Mouse (Mus musculus): ENCODE results near the gene Fam19a2. TPM values are rescaled to one million over a fixed set of nuclear protein-coding genes. Genes with fewer than 3 reads are reported as not detected.

The Fam19a2 gene
- polyA plus RNA-seq, 1 experiment from 2014 or later = 38.4 TPM

DNA sequence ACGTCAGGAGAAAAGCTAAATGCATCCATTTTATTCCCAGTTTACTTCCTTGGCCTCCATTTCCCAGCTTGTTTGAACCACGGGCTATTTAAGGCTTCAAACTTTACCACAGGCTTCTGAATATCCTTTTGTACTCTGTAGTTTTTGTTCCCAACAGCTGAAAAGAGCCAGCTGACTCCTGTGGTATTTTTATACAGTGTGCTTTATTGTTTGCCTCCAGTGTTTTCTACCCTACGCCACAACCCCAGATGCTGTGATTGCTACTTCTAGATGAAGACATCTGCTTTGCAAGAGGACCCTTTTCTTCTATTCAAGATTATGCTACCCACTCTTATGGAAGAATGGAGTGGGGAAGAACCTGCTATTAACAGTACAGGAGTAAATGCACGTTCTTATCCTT lies 314.0 kb downstream of the Fam19a2 start:
- H3K4me1 ChIP-seq (replicated peaks) = no peaks in the 10 kb centered on the region
- H3K27me3 ChIP-seq = no peaks in the 10 kb centered on the region
- H3K4me2 ChIP-seq = no peak overlapping the region
- H3K9me3 ChIP-seq = no peaks in the 10 kb centered on the region
- 39% methylated on average over 4 of the region's 4 CpGs for WGBS
- H3K9ac ChIP-seq = no peak overlapping the region
- no peak overlapping the region for H3K27ac ChIP-seq (replicated peaks)
- no peaks in the 10 kb centered on the region for H3K36me3 ChIP-seq
- no peak overlapping the region for H3K4me3 ChIP-seq
- ATAC-seq (ENCODE audit: low read depth) = no peak

GRCm38 (mm10) chr10:123579012-123579411 lies 315.2 kb downstream of the Fam19a2 start:
- ATAC-seq (ENCODE audit: low read depth) = no peak
- Histone ChIP-seq H3K9me3 (no peaks in the 10 kb centered on the region), H3K4me2 (no peak overlapping the region), H3K9ac (no peak overlapping the region), H3K27ac (replicated peaks) (no peak overlapping the region), H3K4me3 (no peak overlapping the region), H3K27me3 (no peaks in the 10 kb centered on the region), H3K36me3 (no peaks in the 10 kb centered on the region), H3K4me1 (replicated peaks) (no peaks in the 10 kb centered on the region)
- WGBS = 76% methylated on average over 2 of the region's 2 CpGs

DNA sequence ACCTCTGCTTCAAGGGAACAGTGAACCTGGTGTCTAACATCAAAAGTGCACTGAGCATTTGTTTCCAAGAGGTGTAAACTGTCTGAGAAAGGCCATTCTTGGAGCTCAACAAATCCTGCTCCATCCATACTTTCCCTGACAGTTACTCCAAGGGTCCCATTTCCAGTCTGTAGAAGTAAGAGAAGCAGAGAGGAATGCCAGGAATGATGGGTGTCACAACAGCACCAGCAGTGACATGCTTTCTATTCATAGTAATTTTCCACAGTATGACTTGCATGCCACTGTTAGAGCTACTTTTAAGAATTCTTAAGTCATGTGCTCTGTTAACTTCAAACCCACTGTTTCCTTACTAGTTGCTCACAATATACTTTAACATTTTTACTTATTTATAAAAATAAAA lies 331.2 kb downstream of the Fam19a2 start:
- no peaks in the 10 kb centered on the region for H3K27me3 ChIP-seq
- H3K36me3 ChIP-seq = no peaks in the 10 kb centered on the region
- H3K4me2 ChIP-seq = no peak overlapping the region
- H3K4me3 ChIP-seq = no peak overlapping the region
- no peaks in the 10 kb centered on the region for H3K4me1 ChIP-seq (replicated peaks)
- no peaks in the 10 kb centered on the region for H3K9me3 ChIP-seq
- no peak for ATAC-seq (ENCODE audit: low read depth)
- H3K9ac ChIP-seq = no peak overlapping the region
- H3K27ac ChIP-seq (replicated peaks) = no peak overlapping the region

DNA sequence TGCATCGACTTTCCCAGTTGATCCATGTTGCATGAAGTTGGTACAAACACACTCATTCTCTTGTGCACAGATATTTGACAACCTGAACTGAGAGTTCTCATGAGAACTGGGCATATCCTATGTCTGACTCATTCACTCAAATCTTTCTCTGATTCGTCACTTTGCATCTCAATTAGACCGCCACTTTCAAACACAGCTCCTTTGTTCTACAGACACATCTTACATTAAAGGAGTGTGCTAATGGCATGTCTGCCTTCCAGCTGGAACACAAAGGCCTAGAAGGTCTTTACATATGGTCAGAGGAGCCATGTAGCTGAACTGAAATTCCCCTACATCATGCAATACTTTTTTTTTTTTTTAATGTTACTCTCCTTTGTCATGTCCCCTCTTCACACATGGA lies 333.3 kb downstream of the Fam19a2 start:
- WGBS = 68% methylated on average over 3 of the region's 3 CpGs
- no peak overlapping the region for H3K4me2 ChIP-seq
- no peaks in the 10 kb centered on the region for H3K9me3 ChIP-seq
- no peak overlapping the region for H3K4me3 ChIP-seq
- no peaks in the 10 kb centered on the region for H3K36me3 ChIP-seq
- H3K9ac ChIP-seq = no peak overlapping the region
- no peak overlapping the region for H3K27ac ChIP-seq (replicated peaks)
- H3K27me3 ChIP-seq = no peaks in the 10 kb centered on the region
- no peaks in the 10 kb centered on the region for H3K4me1 ChIP-seq (replicated peaks)
- ATAC-seq (ENCODE audit: low read depth) = no peak

DNA sequence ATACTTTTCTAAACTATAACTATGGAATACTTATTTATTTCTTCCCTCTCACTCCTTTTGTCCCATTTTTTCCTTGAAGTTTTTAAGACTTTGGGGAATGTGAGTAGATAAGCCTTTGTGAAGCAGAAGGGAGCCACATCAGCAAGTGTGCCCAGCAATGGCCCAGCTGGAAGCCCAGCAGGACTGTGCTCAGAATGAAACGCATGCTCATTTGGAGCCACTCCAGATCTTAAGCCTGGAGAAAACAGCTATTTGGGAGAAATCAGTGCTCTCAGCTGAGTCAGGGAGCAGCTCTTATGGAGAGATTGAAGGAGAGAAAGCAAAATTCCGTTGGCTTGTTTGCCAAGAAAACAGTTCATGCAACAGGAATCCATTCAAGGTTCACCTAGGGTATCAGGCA lies 341.9 kb downstream of the Fam19a2 start:
- Histone ChIP-seq H3K4me3 (no peak overlapping the region), H3K27ac (replicated peaks) (no peak overlapping the region), H3K4me2 (no peak overlapping the region), H3K36me3 (no peaks in the 10 kb centered on the region), H3K9ac (no peak overlapping the region), H3K9me3 (no peaks in the 10 kb centered on the region), H3K27me3 (no peaks in the 10 kb centered on the region), H3K4me1 (replicated peaks) (no peaks in the 10 kb centered on the region)
- WGBS = 47% methylated on average over 2 of the region's 2 CpGs
- no peak for ATAC-seq (ENCODE audit: low read depth)

- H3K9me3 ChIP-seq = no peaks in the 10 kb centered on the region
- no peak for ATAC-seq (ENCODE audit: low read depth)
- no peaks in the 10 kb centered on the region for H3K27me3 ChIP-seq
- no peak overlapping the region for H3K4me3 ChIP-seq
- WGBS = 84% methylated on average over 2 of the region's 2 CpGs
- H3K4me2 ChIP-seq = no peak overlapping the region
- H3K4me1 ChIP-seq (replicated peaks) = no peaks in the 10 kb centered on the region
- no peak overlapping the region for H3K9ac ChIP-seq
- H3K36me3 ChIP-seq = no peaks in the 10 kb centered on the region
- H3K27ac ChIP-seq (replicated peaks) = no peak overlapping the region
Measured at GRCm38 (mm10) chr10:123626691-123627090, 362.9 kb downstream of the Fam19a2 start.

- no peak overlapping the region for H3K4me3 ChIP-seq
- no peak overlapping the region for H3K4me2 ChIP-seq
- no peaks in the 10 kb centered on the region for H3K36me3 ChIP-seq
- H3K9ac ChIP-seq = no peak overlapping the region
- no peak overlapping the region for H3K27ac ChIP-seq (replicated peaks)
- no peaks in the 10 kb centered on the region for H3K9me3 ChIP-seq
- no peak for ATAC-seq (ENCODE audit: low read depth)
- WGBS = 89% methylated on average over 5 of the region's 5 CpGs
- no peaks in the 10 kb centered on the region for H3K27me3 ChIP-seq
- no peaks in the 10 kb centered on the region for H3K4me1 ChIP-seq (replicated peaks)
Measured at GRCm38 (mm10) chr10:123629248-123629744, 365.5 kb downstream of the Fam19a2 start.

DNA sequence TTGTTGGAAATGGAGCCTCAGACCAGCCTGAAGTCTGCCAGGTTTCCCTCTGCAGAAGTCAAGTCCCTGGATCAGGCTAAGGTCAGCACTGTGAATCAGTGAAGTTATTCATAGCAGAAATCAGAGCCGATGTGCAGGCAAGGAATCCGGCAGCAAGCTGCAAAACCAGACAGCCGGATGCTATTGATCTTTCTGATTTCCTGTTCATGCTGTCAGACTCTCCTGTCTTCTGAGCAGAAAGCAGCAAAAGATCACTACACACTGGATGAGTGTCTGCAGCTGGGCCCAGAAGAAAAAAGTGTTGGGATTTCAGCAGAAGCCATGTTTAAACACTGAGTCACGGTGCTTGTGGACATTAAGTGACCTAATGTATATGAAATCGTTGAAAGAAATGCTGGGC lies 368.2 kb downstream of the Fam19a2 start:
- Histone ChIP-seq H3K27ac (replicated peaks) (no peak overlapping the region), H3K36me3 (no peaks in the 10 kb centered on the region)
- 81% methylated on average over 5 of the region's 5 CpGs for WGBS

GRCm38 (mm10) chr10:123636655-123637054 lies 372.9 kb downstream of the Fam19a2 start:
- H3K4me1 ChIP-seq (replicated peaks) = no peaks in the 10 kb centered on the region
- no peaks in the 10 kb centered on the region for H3K9me3 ChIP-seq
- H3K9ac ChIP-seq = no peak overlapping the region
- H3K27ac ChIP-seq (replicated peaks) = no peak overlapping the region
- no peak overlapping the region for H3K4me2 ChIP-seq
- no peaks in the 10 kb centered on the region for H3K36me3 ChIP-seq
- H3K27me3 ChIP-seq = no peaks in the 10 kb centered on the region
- 83% methylated on average over 5 of the region's 5 CpGs for WGBS
- no peak for ATAC-seq (ENCODE audit: low read depth)
- no peak overlapping the region for H3K4me3 ChIP-seq

More for the DNA sequence above, 368.2 kb downstream of the Fam19a2 start:
- Histone ChIP-seq H3K4me1 (replicated peaks) (no peaks in the 10 kb centered on the region), H3K4me2 (no peak overlapping the region), H3K4me3 (no peak overlapping the region), H3K9ac (no peak overlapping the region), H3K9me3 (no peaks in the 10 kb centered on the region), H3K27me3 (no peaks in the 10 kb centered on the region)
- no peak for ATAC-seq (ENCODE audit: low read depth)

DNA sequence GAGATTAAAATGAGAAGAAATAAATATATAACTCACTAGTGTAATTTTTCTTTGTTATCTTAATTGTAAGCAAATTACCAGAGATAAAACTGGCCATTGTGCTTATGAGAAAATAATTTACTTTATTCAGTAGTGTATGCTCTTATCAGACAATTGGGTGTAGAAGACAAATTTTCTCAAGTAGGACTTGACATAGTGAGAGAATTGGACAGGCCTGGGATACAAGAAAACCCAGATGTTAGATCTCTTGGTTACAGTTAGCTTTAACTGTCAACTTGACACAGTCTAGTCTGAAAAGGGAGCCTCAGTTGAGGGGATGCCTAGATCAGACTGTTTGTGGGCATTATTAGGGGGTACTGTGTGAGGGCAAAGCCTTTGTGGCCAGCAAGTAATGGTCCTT lies 373.7 kb downstream of the Fam19a2 start:
- Histone ChIP-seq H3K4me1 (replicated peaks) (no peaks in the 10 kb centered on the region), H3K4me2 (no peak overlapping the region), H3K9me3 (no peaks in the 10 kb centered on the region), H3K4me3 (no peak overlapping the region), H3K9ac (no peak overlapping the region), H3K36me3 (no peaks in the 10 kb centered on the region), H3K27ac (replicated peaks) (no peak overlapping the region), H3K27me3 (no peaks in the 10 kb centered on the region)
- no peak for ATAC-seq (ENCODE audit: low read depth)

DNA sequence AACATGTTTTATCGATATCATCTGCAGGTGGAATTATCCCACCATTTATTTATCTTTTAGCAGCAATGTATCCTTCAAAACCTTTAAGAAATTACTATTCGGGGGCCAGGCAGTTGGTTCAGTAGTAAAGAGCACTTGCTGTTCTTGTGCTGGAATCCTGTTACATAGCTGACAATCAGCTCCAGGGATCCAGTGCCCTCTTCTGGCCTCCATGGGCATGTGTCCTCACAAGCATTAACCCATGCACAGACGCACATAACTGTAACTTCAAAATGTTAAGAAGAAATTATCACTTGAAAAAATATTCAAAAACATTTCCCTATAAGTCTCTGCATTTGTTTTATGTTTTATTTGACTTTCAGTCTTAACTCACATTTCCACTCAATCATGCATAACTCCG lies 381.8 kb downstream of the Fam19a2 start:
- Histone ChIP-seq H3K4me3 (no peak overlapping the region), H3K27me3 (no peaks in the 10 kb centered on the region), H3K4me2 (no peak overlapping the region), H3K4me1 (replicated peaks) (no peaks in the 10 kb centered on the region), H3K9me3 (no peaks in the 10 kb centered on the region), H3K27ac (replicated peaks) (no peak overlapping the region), H3K9ac (no peak overlapping the region), H3K36me3 (no peaks in the 10 kb centered on the region)
- ATAC-seq (ENCODE audit: low read depth) = no peak
- WGBS = 89% methylated on average over 4 of the region's 4 CpGs

DNA sequence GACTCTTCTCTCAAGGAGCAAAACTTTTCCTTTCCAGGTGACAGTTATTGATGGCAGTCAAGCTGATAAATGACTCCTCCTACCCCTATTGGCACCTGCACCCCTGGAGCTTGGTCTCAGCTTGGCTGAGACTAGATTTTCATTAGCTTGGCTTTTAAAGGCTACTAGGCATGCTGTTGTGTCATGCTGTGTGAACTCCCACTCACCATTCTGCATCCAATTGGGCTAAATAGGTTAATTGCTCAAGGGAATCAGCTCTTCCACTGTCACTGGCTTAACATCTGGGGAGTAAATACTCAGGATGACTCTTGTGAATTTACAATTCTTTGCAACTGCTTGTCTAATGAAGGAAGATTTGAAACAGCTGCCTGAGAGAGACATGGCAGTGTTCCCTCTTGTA lies 407.4 kb downstream of the Fam19a2 start:
- Histone ChIP-seq H3K36me3 (no peaks in the 10 kb centered on the region), H3K9me3 (no peaks in the 10 kb centered on the region), H3K9ac (no peak overlapping the region), H3K4me2 (no peak overlapping the region), H3K27me3 (no peaks in the 10 kb centered on the region), H3K4me1 (replicated peaks) (no peaks in the 10 kb centered on the region), H3K27ac (replicated peaks) (no peak overlapping the region), H3K4me3 (no peak overlapping the region)
- ATAC-seq (ENCODE audit: low read depth) = no peak

DNA sequence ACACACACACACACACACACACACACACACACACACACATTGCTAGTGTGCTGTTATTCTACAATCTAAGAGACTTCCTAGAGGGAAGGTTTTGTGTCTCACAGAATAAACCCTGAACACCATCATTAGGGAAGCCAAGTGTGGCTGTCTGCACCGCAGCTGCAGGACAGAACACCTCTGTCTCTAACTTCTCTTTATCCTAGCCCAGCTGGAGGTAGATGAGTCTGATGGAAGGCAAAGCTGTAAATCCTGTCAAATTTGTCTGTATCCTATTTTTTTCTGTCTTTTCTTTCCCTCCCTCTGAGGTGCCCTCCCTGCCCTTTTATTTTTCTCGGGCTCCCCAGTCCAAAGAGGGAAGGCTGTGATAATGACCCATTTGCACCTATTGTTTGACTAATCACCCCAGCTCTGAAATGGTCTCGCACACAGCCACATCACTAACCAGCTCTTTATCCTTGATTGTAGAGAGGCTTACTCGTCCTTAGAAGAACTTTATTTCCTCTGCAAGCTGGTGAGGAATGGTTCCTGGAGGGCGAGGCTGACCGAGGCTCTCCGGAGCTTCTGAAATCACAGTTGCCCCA lies 414.6 kb downstream of the Fam19a2 start:
- WGBS = 2% methylated on average over 7 of the region's 7 CpGs
- ATAC-seq (ENCODE audit: low read depth) = peak; percentile 36; the same call in 1 of the 2 replicates

More for the DNA sequence above, 414.6 kb downstream of the Fam19a2 start:
- Histone ChIP-seq H3K4me2 (peak overlapping the region; percentile 15), H3K9ac (no peak overlapping the region), H3K4me3 (no peak overlapping the region), H3K27ac (replicated peaks) (no peak overlapping the region), H3K4me1 (replicated peaks) (peaks cover 10% of the 10 kb centered on the region), H3K36me3 (no peaks in the 10 kb centered on the region), H3K27me3 (no peaks in the 10 kb centered on the region), H3K9me3 (no peaks in the 10 kb centered on the region)

Data from neural tube, embryonic 13.5 days (tissue).